ENCODE assay signal across 26 mouse cellular contexts in genomic region chr7:44280959-44281358, GRCm38 (mm10). TPM values are rescaled to one million over a fixed set of nuclear protein-coding genes. Genes with fewer than 3 reads are reported as not detected.
A peak's percentile ranks its signal among the peaks of the same experiment; 100 is the strongest.
DNase-seq lines count a peak whose midpoint lies in the region; ATAC-seq lines count a peak whose summit lies in the region.
"Had no signal": no experiment of that assay in that cellular context is flagged by ENCODE, and none has a peak within 500 bp of the region (broad histone marks: within the 10 kb centered on the region; RNA-seq: fewer than 3 reads in every experiment).

No protein-coding gene starts in this region.

- H3K4me1 ChIP-seq in midbrain, embryonic 16.5 days (ENCODE audit: control insufficient read depth, insufficient read depth, low read length): peaks cover 5% of the 10 kb centered on the region; the same call in 1 of the 2 replicates
- H3K4me1 ChIP-seq in midbrain, embryonic 10.5 days: peaks cover 5% of the 10 kb centered on the region; the same call in 1 of the 2 replicates
- H3K4me1 ChIP-seq: heart, embryonic 10.5 days; limb, embryonic 12.5 days; midbrain, embryonic 12.5 days; neural tube, embryonic 13.5 days had no signal

- no peaks in the 10 kb centered on the region for H3K36me3 ChIP-seq in midbrain, embryonic 16.5 days (ENCODE audit: control insufficient read depth, insufficient read depth, low read length)
- no peaks in the 10 kb centered on the region for H3K36me3 ChIP-seq in midbrain, embryonic 10.5 days
- H3K36me3 ChIP-seq: heart, embryonic 10.5 days; hindbrain, embryonic 15.5 days; limb, embryonic 12.5 days; midbrain, embryonic 12.5 days; neural tube, embryonic 13.5 days had no signal

- no peaks in the 10 kb centered on the region for H3K9me3 ChIP-seq in midbrain, embryonic 16.5 days (replicated peaks; ENCODE audit: control insufficient read depth, low read length, poor library complexity, severe bottlenecking)
- no peaks in the 10 kb centered on the region; the same call in 1 of the 2 replicates for H3K9me3 ChIP-seq in midbrain, embryonic 10.5 days (replicated peaks)
- H3K9me3 ChIP-seq: heart, embryonic 10.5 days; hindbrain, embryonic 15.5 days; limb, embryonic 12.5 days; midbrain, embryonic 12.5 days; neural tube, embryonic 13.5 days had no signal

- no peak overlapping the region for H3K27ac ChIP-seq in midbrain, embryonic 16.5 days (ENCODE audit: low read length)
- H3K27ac ChIP-seq in midbrain, embryonic 10.5 days (replicated peaks): no peak overlapping the region
- H3K27ac ChIP-seq: heart, embryonic 10.5 days; hindbrain, embryonic 15.5 days; kidney, postnatal 0 days; limb, embryonic 12.5 days; liver, embryonic 14.5 days; midbrain, embryonic 12.5 days; neural tube, embryonic 13.5 days had no signal

- H3K4me3 ChIP-seq in midbrain, embryonic 16.5 days (ENCODE audit: low read depth, low read length): no peak overlapping the region
- no peak overlapping the region for H3K4me3 ChIP-seq in midbrain, embryonic 10.5 days
- H3K4me3 ChIP-seq: heart, embryonic 10.5 days; hindbrain, embryonic 15.5 days; limb, embryonic 12.5 days; midbrain, embryonic 12.5 days; neural tube, embryonic 13.5 days had no signal

- no peak for DNase-seq in frontal cortex, postnatal 25 days (ENCODE audit: low spot score in 2 of 2)
- DNase-seq in midbrain, embryonic 10.5 days (ENCODE audit: low spot score): no peak
- no peak for DNase-seq in urinary bladder, postnatal 36 days (ENCODE audit: low spot score in 2 of 2)
- DNase-seq in T-cell, adult 2 months (ENCODE audit: low spot score): no peak
- DNase-seq in adrenal gland, adult 8-10 months: no peak
- DNase-seq: adrenal gland, adult 2 months; cerebellum, adult 11 months; cerebellum, postnatal 14 days; gastrocnemius, postnatal 25 days; heart, postnatal 10 days; kidney, adult 11 months had no signal

- peak; percentile 41; the same call in 1 of the 2 replicates for ATAC-seq in frontal cortex, adult (ENCODE audit: low TSS enrichment)
- peak; percentile 41 for ATAC-seq in midbrain, embryonic 16.5 days
- peak; percentile 89 for ATAC-seq in megakaryocyte progenitor cell, adult 5-6 weeks (replicated peaks; ENCODE audit: poor library complexity)

- no peaks in the 10 kb centered on the region for H3K27me3 ChIP-seq in midbrain, embryonic 16.5 days (ENCODE audit: control insufficient read depth, insufficient read depth, low read depth, low read length)
- H3K27me3 ChIP-seq in midbrain, embryonic 10.5 days (ENCODE audit: low read depth, poor library complexity, severe bottlenecking): 0 out of 2 replicates have a peak, but pooled peaks cover 8% of the 10 kb centered on the region
- H3K27me3 ChIP-seq: hindbrain, embryonic 15.5 days had no signal

- no peak overlapping the region for H3K9ac ChIP-seq in midbrain, embryonic 16.5 days (ENCODE audit: low read depth, low read length)
- H3K9ac ChIP-seq: hindbrain, embryonic 15.5 days; limb, embryonic 12.5 days; liver, embryonic 14.5 days; midbrain, embryonic 12.5 days; neural tube, embryonic 13.5 days had no signal

- 62% methylated on average over 1 of the region's 1 CpGs for WGBS in midbrain, embryonic 16.5 days
- 80% methylated on average over 1 of the region's 1 CpGs for WGBS in midbrain, embryonic 10.5 days

- H3K4me2 ChIP-seq in midbrain, embryonic 16.5 days (ENCODE audit: low read length): no peak overlapping the region
- H3K4me2 ChIP-seq: hindbrain, embryonic 15.5 days; limb, embryonic 12.5 days; midbrain, embryonic 12.5 days; neural tube, embryonic 13.5 days had no signal

RNA-seq across cellular contexts. Expression of gene Gm15517, which starts 19.7 kb away (rescaled TPM):
- not detected in 2 replicates for polyA plus RNA-seq in midbrain, embryonic 16.5 days (2015; fragmentation: Nextera tagmentation; extraction: Ambion mirVana)
- polyA plus RNA-seq in midbrain, embryonic 10.5 days (2016; fragmentation: Nextera tagmentation; extraction: Ambion mirVana): not detected in 2 replicates
- total RNA-seq in megakaryocyte progenitor cell, adult 5-6 weeks (2015): not detected in 2 replicates
- total RNA-seq in megakaryocyte progenitor cell, adult 5-6 weeks (2017): not detected in 2 replicates
- total RNA-seq in adrenal gland, adult 8-10 months (2022): not detected
- total RNA-seq: adrenal gland, adult 2 months; gastrocnemius, postnatal 25 days; heart, postnatal 10 days; layer of hippocampus, adult 8-10 months; left cerebral cortex, adult 8-10 months had no signal
- polyA plus RNA-seq: adrenal gland, adult 2 months; heart, embryonic 10.5 days; kidney, postnatal 0 days; limb, embryonic 12.5 days; liver, embryonic 14.5 days; lung, embryonic 16.5 days; midbrain, embryonic 12.5 days; neural tube, embryonic 13.5 days had no signal

RNA-seq across cellular contexts. Expression of gene Acp4, which starts 23.8 kb away (rescaled TPM):
- 0.14 TPM in 1 of 2 replicates, not detected in the other for polyA plus RNA-seq in midbrain, embryonic 16.5 days (2015; fragmentation: Nextera tagmentation; extraction: Ambion mirVana)
- 0.17 TPM in 1 of 2 replicates, not detected in the other for polyA plus RNA-seq in midbrain, embryonic 10.5 days (2016; fragmentation: Nextera tagmentation; extraction: Ambion mirVana)
- not detected in 2 replicates for total RNA-seq in megakaryocyte progenitor cell, adult 5-6 weeks (2015)
- 0.04 TPM in 1 of 2 replicates, not detected in the other for total RNA-seq in megakaryocyte progenitor cell, adult 5-6 weeks (2017)
- not detected for total RNA-seq in adrenal gland, adult 8-10 months (2022)
- total RNA-seq: adrenal gland, adult 2 months; gastrocnemius, postnatal 25 days; heart, postnatal 10 days; layer of hippocampus, adult 8-10 months had no signal
- polyA plus RNA-seq: adrenal gland, adult 2 months; brain, embryonic 14.5 days; frontal cortex, adult 2 months; heart, embryonic 10.5 days; hindbrain, embryonic 15.5 days; kidney, postnatal 0 days; limb, embryonic 12.5 days; liver, embryonic 14.5 days; lung, embryonic 16.5 days; neural tube, embryonic 13.5 days had no signal

RNA-seq across cellular contexts. Expression of gene Clec11a, which starts 25.7 kb away (rescaled TPM):
- polyA plus RNA-seq in midbrain, embryonic 16.5 days (2015; fragmentation: Nextera tagmentation; extraction: Ambion mirVana): 4.0 and 4.2 TPM in 2 replicates
- 2.2 and 2.4 TPM in 2 replicates for polyA plus RNA-seq in midbrain, embryonic 10.5 days (2016; fragmentation: Nextera tagmentation; extraction: Ambion mirVana)
- 4.1 TPM in 2 replicates for total RNA-seq in megakaryocyte progenitor cell, adult 5-6 weeks (2015)
- 4.2 and 4.4 TPM in 2 replicates for total RNA-seq in megakaryocyte progenitor cell, adult 5-6 weeks (2017)
- total RNA-seq in adrenal gland, adult 8-10 months (2022): 1 to 10 TPM; 4.1 to 6.0 (median 5.1) TPM

RNA-seq across cellular contexts. Expression of gene Shank1, which starts 29.1 kb away (rescaled TPM):
- polyA plus RNA-seq in midbrain, embryonic 16.5 days (2015; fragmentation: Nextera tagmentation; extraction: Ambion mirVana): 35.6 and 36.8 TPM in 2 replicates
- 1.5 and 2.6 TPM in 2 replicates for polyA plus RNA-seq in midbrain, embryonic 10.5 days (2016; fragmentation: Nextera tagmentation; extraction: Ambion mirVana)
- total RNA-seq in megakaryocyte progenitor cell, adult 5-6 weeks (2015): 0.05 and 0.49 TPM in 2 replicates
- total RNA-seq in megakaryocyte progenitor cell, adult 5-6 weeks (2017): not detected in 2 replicates
- 10 to 100 TPM in 3 of 4 experiments, 1 to 10 TPM in 1; 9.3 to 17.6 (median 14.3) TPM for total RNA-seq in adrenal gland, adult 8-10 months (2022)

RNA-seq across cellular contexts. Expression of gene 2410002F23Rik, which starts 34.4 kb away (rescaled TPM):
- polyA plus RNA-seq in midbrain, embryonic 16.5 days (2015; fragmentation: Nextera tagmentation; extraction: Ambion mirVana): 225 and 237 TPM in 2 replicates
- polyA plus RNA-seq in midbrain, embryonic 10.5 days (2016; fragmentation: Nextera tagmentation; extraction: Ambion mirVana): 172 and 189 TPM in 2 replicates
- 54.0 and 60.6 TPM in 2 replicates for total RNA-seq in megakaryocyte progenitor cell, adult 5-6 weeks (2015)
- 71.7 and 74.6 TPM in 2 replicates for total RNA-seq in megakaryocyte progenitor cell, adult 5-6 weeks (2017)
- total RNA-seq in adrenal gland, adult 8-10 months (2022): 100 to 1,000 TPM in 3 of 4 experiments, 10 to 100 TPM in 1; 71.9 to 151 (median 133) TPM
